Mouse (Mus musculus) forebrain, embryonic 14.5 days (tissue): Measurements from ENCODE around the gene Kif2c. TPM values are rescaled to one million over a fixed set of nuclear protein-coding genes. Genes with fewer than 3 reads are reported as not detected.
A peak's percentile ranks its signal among the peaks of the same experiment; 100 is the strongest.

ENCODE experiments used
- ATAC-seq: fragments of 200-750 bp; cut with Nextera tagmentation; 2 replicates; pipeline ENCODE4 v1.8.0; 2017; ENCODE audit warnings: mild to moderate bottlenecking, moderate library complexity
- DNase-seq: peaks from one replicate; pipeline ENCODE4 v3.0.0-alpha.2; 2015; ENCODE audit warnings: low spot score
- H3K27ac ChIP-seq: fragments of 300-500 bp; sonication (generic); 2 replicates; pipeline ENCODE4 v1.5.1; 2014; ENCODE audit warnings: low read depth, mild to moderate bottlenecking, control low read depth, low read length, moderate library complexity
- H3K27me3 ChIP-seq: fragments of 300-500 bp; sonication (generic); replicated peaks from 2 replicates; pipeline ENCODE4 v1.6.1; 2014; ENCODE audit warnings: low read length, control low read depth, mixed read lengths; ENCODE audit not compliant: control insufficient read depth, insufficient read depth
- H3K36me3 ChIP-seq: fragments of 300-500 bp; sonication (generic); 2 replicates; pipeline ENCODE4 v1.6.1; 2014; ENCODE audit warnings: low read length, control low read depth; ENCODE audit not compliant: control insufficient read depth, insufficient read depth
- H3K4me1 ChIP-seq: fragments of 300-500 bp; sonication (generic); 2 replicates; pipeline ENCODE4 v1.6.1; 2014; ENCODE audit warnings: antibody characterized with exemption, low read length, control low read depth; ENCODE audit not compliant: control insufficient read depth, insufficient read depth
- H3K4me2 ChIP-seq: fragments of 300-500 bp; sonication (generic); 2 replicates; pipeline ENCODE4 v1.6.1; 2014; ENCODE audit warnings: mild to moderate bottlenecking, control low read depth, low read length
- H3K4me3 ChIP-seq: fragments of 300-500 bp; sonication (generic); 2 replicates; pipeline ENCODE4 v1.5.1; 2014; ENCODE audit warnings: low read depth, low read length, control low read depth
- H3K9ac ChIP-seq: fragments of 300-500 bp; sonication (generic); 2 replicates; pipeline ENCODE4 v1.6.1; 2014; ENCODE audit warnings: mild to moderate bottlenecking, low read length, control low read depth, moderate library complexity
- H3K9me3 ChIP-seq: fragments of 300-500 bp; sonication (generic); replicated peaks from 2 replicates; pipeline ENCODE4 v1.6.1; 2016; ENCODE audit warnings: low read length, control low read depth, mixed read lengths; ENCODE audit not compliant: control insufficient read depth
- WGBS: fragments of 180-500 bp; shearing (Covaris S2); extraction: QIAGEN DNeasy Blood & Tissue Kit; methylation state at CpG from one replicate; pipeline ENCODE4 v1.1.7; 2014; 5-methylcytosine and 5-hydroxymethylcytosine counted together
- polyA plus RNA-seq: library from polyadenylated mRNA; unstranded; fragments of >200 nt; fragmentation: Nextera tagmentation; extraction: Ambion mirVana; gene quantifications from 2 replicates; pipeline ENCODE4 v1.2.1, GENCODE M21; 2014

Kif2c gene
- polyA plus RNA-seq, 1 experiment from 2014 or later: 38.5 TPM

DNA sequence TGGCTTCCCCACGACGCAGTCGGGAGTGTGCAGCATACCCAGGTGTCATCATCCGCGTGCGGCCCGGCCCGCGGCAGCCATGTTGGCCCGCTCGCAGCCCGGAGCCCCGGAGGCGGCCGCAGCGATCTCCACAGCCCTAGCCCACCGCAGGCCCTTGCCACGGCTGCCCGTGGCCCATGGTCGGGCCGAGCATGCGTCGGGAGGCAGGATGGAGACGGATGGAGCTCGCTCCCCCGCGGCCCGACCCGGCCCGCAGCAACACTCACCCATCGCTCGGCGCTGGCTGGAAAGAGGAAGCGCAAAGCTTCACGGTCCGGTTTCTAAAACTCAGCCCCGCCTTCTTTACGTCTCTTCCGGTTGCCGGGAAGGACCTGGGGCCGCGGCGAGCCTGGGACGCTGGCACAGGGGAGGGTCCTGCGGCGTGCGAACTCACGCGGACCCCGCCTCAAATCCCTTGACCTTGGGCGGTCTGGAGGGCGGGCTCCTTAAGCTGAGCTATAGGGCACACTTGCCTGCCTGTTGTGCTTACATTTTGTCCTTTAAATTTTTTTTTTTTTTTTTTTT is 26.6 kb downstream of the Kif2c start, which contains the start of gene Rps8:
Gene Rps8 (minus strand): TSS at position 452 of the 564 bp plus-strand sequence.
- peak within 1 kb of the TSS; percentile 89 for H3K4me2 ChIP-seq
- no peaks in the 10 kb centered on the region for H3K4me1 ChIP-seq
- WGBS: under 1% methylated on average over 52 of the region's 52 CpGs
- ATAC-seq (peak; percentile 95), DNase-seq (peak; percentile 96)
- H3K9me3 ChIP-seq: no peaks in the 10 kb centered on the region
- no peaks in the 10 kb centered on the region for H3K27me3 ChIP-seq
- peaks cover 48% of the 10 kb centered on the region for H3K36me3 ChIP-seq
- H3K9ac ChIP-seq: peak within 1 kb of the TSS; percentile 97
- peak within 1 kb of the TSS; percentile 94 for H3K27ac ChIP-seq
- peak within 1 kb of the TSS; percentile 97 for H3K4me3 ChIP-seq

DNA sequence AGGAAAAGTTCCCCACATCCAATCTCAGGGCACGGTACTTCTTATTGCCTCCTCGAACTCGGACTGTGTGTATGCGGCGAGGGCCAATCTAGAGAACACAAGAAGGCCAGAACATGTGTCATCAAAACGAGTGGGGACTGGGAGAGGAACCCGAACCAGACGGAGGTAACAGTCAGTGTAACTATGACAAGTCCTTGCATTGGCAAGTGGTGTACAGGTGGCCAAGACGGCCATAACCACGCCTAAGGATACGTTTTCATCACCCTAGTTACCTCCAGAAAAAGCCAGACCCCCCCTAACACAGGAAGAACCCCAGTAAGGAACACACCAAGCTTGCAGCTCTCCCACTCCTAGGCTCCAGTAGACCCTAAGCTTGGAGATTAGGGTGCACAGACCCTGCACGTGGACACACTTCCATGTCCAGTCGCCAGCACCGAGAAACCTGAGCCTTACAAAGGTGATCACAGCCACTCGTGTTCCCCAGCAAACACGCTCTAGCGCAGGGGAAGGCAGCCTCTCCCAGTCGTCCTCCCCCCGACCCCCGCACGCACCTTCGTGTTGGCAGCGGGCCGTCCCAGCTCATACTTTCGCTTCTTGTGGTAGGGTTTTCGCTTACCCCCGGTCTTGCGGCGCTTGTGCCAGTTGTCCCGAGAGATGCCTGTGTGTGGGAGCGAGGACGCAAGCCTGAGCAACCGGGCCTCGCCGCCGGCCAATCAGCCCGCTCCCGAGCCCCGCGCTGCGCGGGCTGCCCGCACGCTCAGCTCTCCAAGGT is 27.2 kb downstream of the Kif2c start:
- Histone ChIP-seq H3K36me3 (peaks cover 53% of the 10 kb centered on the region), H3K9ac (peak overlapping the region; percentile 97), H3K4me3 (peak overlapping the region; percentile 97), H3K4me2 (peak overlapping the region; percentile 89), H3K27me3 (no peaks in the 10 kb centered on the region), H3K27ac (peak overlapping the region; percentile 94), H3K9me3 (no peaks in the 10 kb centered on the region), H3K4me1 (no peaks in the 10 kb centered on the region)
- no peak for DNase-seq
- ATAC-seq: peak; percentile 1; the same call in 1 of the 2 replicates
- WGBS: under 1% methylated on average over 44 of the region's 44 CpGs

DNA sequence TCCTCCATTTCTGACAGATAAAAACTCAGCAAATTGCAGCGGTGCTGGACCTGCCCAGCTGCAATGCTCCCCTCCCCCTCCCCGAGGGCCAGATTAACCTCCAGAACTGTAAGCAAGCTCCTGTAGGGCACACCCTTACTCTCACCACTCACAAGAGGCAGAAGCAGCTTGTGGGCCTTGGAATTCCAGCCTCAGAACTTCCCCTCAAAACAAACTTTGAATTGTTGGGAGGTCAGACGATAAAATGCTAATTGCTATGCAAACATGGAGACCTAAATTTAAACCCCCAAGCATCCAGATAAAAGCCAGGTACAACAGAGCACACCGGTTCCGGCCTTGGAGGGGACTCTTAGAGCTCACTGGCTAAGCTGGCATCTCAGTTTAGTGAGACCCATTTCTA is 29.7 kb downstream of the Kif2c start:
- Histone ChIP-seq H3K36me3 (peaks cover 65% of the 10 kb centered on the region), H3K4me1 (no peaks in the 10 kb centered on the region), H3K9ac (no peak overlapping the region), H3K9me3 (no peaks in the 10 kb centered on the region), H3K27ac (no peak overlapping the region), H3K4me3 (no peak overlapping the region), H3K27me3 (no peaks in the 10 kb centered on the region), H3K4me2 (no peak overlapping the region)
- WGBS: 91% methylated on average over 5 of the region's 5 CpGs
- no peak for DNase-seq
- no peak for ATAC-seq

DNA sequence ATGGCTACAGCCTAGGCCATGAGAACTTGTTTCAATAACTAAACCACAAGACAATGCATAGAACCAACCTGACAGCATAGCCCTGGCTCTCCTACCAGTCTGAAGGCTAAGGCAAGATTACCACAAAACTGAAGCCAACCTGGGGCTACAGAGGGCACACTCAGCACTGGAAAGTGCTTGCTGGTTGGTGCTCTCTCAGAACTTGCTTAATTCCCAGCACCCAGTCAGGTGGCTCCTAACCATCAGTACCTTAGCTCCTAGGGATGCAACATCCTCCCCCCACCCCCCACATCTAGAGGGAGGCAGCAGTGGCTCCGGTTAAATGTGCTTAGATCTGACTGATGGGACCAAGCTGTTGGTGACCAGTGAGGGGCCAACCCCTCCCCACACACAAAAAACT is 31.0 kb downstream of the Kif2c start:
- H3K4me2 ChIP-seq: no peak overlapping the region
- DNase-seq (no peak), ATAC-seq (no peak)
- H3K27ac ChIP-seq: no peak overlapping the region
- no peaks in the 10 kb centered on the region for H3K27me3 ChIP-seq
- H3K4me3 ChIP-seq: no peak overlapping the region
- H3K9me3 ChIP-seq: no peaks in the 10 kb centered on the region
- 95% methylated on average over 1 of the region's 1 CpGs for WGBS
- no peaks in the 10 kb centered on the region for H3K4me1 ChIP-seq
- H3K9ac ChIP-seq: no peak overlapping the region
- peaks cover 65% of the 10 kb centered on the region for H3K36me3 ChIP-seq

DNA sequence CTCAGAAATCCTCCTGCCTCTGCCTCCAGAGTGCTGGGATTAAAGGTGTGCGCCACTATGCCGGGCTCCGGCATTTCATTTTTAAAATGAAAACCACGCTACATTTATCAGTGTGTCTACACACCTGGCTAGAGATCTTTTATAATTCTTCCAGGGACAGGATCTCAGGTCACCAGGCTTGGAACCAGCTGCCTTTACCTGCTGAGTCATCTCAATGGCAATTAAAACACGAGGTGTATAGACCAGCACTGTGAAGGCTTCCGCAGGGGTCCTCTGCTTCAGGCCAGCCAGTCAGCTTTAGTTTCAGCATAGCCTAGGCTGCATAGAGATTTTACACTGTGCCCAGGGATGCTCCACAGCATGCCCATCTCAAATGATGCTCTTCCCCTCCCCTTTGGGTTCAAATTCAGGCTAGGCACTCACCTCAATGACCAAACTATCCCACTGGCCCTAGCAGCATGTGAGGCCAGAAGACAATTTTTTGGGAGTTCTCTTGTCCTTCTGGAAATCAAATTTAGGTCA is 32.2 kb downstream of the Kif2c start:
- Histone ChIP-seq H3K4me3 (no peak overlapping the region), H3K27ac (no peak overlapping the region), H3K4me2 (no peak overlapping the region), H3K27me3 (no peaks in the 10 kb centered on the region), H3K36me3 (peaks cover 65% of the 10 kb centered on the region), H3K9ac (no peak overlapping the region), H3K9me3 (no peaks in the 10 kb centered on the region), H3K4me1 (no peaks in the 10 kb centered on the region)
- WGBS: 85% methylated on average over 6 of the region's 6 CpGs
- DNase-seq: no peak
- ATAC-seq: no peak

DNA sequence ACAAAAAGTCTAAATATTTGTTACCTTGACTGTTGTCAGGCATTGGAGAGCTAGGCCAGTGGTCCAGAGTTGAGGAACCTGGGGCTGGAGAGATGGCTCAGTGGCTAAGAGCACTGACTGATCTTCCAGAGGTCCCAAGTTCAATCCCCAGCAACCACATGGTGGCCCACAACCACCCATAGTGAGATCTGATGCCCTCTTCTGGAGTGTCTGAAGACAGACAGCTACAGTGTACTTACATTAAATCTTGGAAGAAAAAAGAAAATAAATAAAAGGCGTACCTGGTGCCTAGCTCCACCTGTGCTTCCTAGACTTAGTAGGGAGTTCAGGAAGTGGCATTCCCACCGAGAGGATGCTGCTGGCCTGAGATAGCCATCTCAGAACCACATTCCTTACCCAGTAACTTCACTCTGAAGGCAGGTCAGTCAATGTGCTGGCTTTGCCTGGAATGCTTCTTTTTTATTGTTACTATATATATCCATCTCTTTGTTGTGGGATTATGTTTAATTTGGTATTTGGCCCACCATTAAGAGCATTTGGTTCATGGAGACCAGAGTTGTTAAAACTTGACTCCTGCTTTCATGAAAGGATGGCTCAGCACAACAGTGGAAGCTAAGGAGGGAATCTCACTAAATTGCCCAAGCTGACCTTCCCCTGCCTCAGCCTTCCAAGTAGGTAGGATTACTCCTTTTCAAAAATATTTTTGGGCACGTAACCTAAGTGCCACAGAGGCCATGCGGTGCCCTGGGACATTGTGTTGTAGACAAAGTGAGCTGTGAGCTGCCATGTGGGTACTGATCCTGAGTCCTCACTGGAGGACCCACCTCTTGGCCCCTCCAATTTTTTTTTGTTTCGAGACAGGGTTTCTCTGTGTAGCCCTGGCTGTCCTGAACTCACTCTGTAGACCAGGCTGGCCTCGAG is 32.9 kb downstream of the Kif2c start:
- DNase-seq: no peak
- Histone ChIP-seq H3K36me3 (peaks cover 64% of the 10 kb centered on the region), H3K4me3 (no peak overlapping the region), H3K9me3 (no peaks in the 10 kb centered on the region), H3K27me3 (no peaks in the 10 kb centered on the region), H3K4me1 (no peaks in the 10 kb centered on the region), H3K9ac (no peak overlapping the region), H3K27ac (no peak overlapping the region), H3K4me2 (no peak overlapping the region)
- 76% methylated on average over 6 of the region's 6 CpGs for WGBS
- no peak for ATAC-seq

DNA sequence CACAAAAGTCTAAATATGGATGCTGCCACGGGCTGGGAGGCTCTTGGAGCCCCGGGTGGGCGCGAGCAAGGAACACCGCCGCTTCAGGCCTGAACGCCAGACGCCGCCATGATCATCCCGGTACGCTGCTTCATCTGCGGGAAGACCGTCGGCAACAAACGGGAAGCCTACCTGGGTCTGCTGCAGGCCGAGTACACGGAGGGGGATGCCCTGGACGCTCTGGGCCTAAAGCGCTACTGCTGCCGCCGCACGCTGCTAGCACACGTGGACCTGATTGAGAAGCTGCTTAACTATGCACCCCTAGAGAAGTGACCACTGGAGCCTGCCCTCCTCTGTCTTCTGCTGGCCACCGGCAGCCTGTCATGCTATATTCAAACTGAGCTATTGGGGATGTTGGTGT is 33.6 kb downstream of the Kif2c start:
- ATAC-seq (no peak), DNase-seq (no peak)
- no peaks in the 10 kb centered on the region for H3K4me1 ChIP-seq
- H3K9ac ChIP-seq: no peak overlapping the region
- no peak overlapping the region for H3K4me2 ChIP-seq
- no peak overlapping the region for H3K27ac ChIP-seq
- H3K27me3 ChIP-seq: no peaks in the 10 kb centered on the region
- H3K9me3 ChIP-seq: no peaks in the 10 kb centered on the region
- 68% methylated on average over 24 of the region's 24 CpGs for WGBS
- H3K36me3 ChIP-seq: peaks cover 56% of the 10 kb centered on the region
- no peak overlapping the region for H3K4me3 ChIP-seq

DNA sequence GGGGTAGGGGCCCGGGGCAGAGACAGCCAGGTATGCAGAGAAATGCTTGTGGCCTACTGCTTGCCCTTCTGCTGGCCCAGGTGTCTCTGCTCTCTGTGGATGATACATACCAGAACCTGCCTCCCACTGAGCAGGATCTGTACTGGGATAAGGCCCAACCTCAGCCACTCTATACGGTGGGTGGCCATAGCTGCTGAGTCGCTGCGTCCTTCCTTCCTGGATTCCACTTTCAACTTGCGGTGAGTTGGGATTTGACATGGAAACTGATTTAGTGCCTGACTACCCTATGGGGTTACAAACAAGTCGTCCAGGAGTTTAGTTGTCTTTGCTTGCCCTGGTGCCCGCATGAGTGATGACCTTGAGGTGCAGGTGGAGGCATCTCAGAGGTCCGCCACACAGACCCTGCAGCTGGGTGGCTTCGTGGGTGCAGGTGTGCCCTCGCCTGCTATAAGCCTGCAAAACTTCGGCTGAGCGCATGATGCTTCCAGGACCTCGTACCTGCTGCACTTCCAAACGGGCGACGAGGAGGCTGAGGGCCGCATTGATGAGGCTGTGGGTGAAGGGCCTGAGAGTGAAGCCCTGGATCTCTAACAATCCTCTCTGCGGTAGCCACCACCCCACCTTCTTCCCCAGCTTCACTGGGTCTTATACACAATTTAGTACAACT is 34.3 kb downstream of the Kif2c start:
- ATAC-seq: no peak
- no peaks in the 10 kb centered on the region for H3K9me3 ChIP-seq
- no peak overlapping the region for H3K9ac ChIP-seq
- no peak overlapping the region for H3K4me3 ChIP-seq
- no peak overlapping the region for H3K27ac ChIP-seq
- 89% methylated on average over 18 of the region's 18 CpGs for WGBS
- H3K4me2 ChIP-seq: no peak overlapping the region
- no peaks in the 10 kb centered on the region for H3K4me1 ChIP-seq
- H3K36me3 ChIP-seq: peaks cover 50% of the 10 kb centered on the region
- no peak for DNase-seq
- no peaks in the 10 kb centered on the region for H3K27me3 ChIP-seq
